Mouse (Mus musculus) heart, postnatal 4 days (tissue): Measurements from ENCODE around the gene Ift172. TPM values are rescaled to one million over a fixed set of nuclear protein-coding genes. Genes with fewer than 3 reads are reported as not detected.

Experiments
- DNase-seq: peaks from one replicate; pipeline ENCODE4 v3.0.0; 2021
- total RNA-seq, 2 experiments: library from RNA; stranded (reverse); gene quantifications; 2 replicates each; pipeline ENCODE4 v1.2.3; 2021

The Ift172 gene
- total RNA-seq, 2 experiments from 2014 or later: 27.1 to 38.4 TPM

DNA sequence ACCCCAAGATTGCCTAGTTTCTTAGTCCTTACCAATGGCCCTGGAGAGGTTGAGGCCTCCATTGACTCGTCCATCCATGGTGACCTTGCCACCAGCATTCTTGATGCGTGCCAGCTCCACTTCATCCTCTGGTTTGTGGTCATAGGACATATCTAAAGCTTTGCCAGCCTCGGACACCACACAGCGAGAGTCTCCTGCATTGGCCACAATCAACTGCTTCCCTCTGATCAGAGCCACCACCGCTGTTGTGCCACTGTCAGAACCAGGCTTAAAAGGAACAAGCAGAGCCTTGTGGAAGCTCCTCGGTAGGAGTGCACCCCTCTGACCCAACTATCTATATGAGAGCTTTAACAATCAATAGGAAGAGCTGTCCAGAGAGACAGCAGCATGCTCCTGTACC is 86.5 kb downstream of the Ift172 start:
- DNase-seq: no peak

DNA sequence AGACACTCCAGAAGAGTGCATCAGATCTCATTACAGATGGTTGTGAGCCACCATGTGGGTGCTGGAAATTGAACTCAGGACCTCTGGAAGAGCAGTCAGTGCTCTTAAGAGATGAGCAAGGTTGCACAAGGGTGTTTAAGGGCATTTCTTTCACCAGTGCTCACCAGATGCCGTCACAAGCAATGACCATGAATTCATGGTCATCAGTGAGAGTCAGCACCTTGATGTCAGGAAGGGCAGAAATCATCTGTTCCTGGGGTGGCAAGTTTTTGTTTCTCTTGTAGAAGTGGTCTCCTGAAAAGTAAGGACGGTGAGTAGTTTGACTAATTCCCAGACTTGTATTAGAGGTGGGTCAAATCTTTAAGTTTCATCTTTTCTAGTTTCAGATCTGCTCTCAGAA is 87.0 kb downstream of the Ift172 start:
- no peak for DNase-seq

Other genes starting within 250 kb of the Ift172 start
- gene Atraid, start 242.8 kb downstream of the Ift172 start, total RNA-seq: 10 to 100 TPM; 46.0 to 53.7 TPM
- gene Slc5a6, start 242.2 kb downstream of the Ift172 start, total RNA-seq: 1 to 10 TPM; 7.0 to 7.2 TPM
- gene Cad, start 236.3 kb downstream of the Ift172 start, total RNA-seq: 10 to 100 TPM; 33.5 to 40.7 TPM
- gene Dnajc5g, start 184.8 kb downstream of the Ift172 start, total RNA-seq: not detected
- gene Slc30a3, start 182.9 kb downstream of the Ift172 start, total RNA-seq: under 1 TPM in 1 of 2 experiments, not detected in 1; 0.24 TPM
- gene Trim54, start 174.4 kb downstream of the Ift172 start, total RNA-seq: 10 to 100 TPM; 33.4 to 35.6 TPM
- not detected for gene Ucn, start 152.3 kb downstream of the Ift172 start, total RNA-seq
- gene Mpv17, start 136.9 kb downstream of the Ift172 start, total RNA-seq: 10 to 100 TPM; 50.1 to 50.8 TPM
- gene Gm29609, start 111.2 kb downstream of the Ift172 start, total RNA-seq: 1 to 10 TPM in 1 of 2 experiments, under 1 TPM in 1; 0.86 to 1.1 TPM
- gene Gtf3c2, start 111.0 kb downstream of the Ift172 start, total RNA-seq: 10 to 100 TPM; 47.3 to 55.7 TPM
- gene Snx17, start 97.9 kb downstream of the Ift172 start, total RNA-seq: 10 to 100 TPM; 88.3 to 88.7 TPM
- 10 to 100 TPM; 38.6 to 39.4 TPM for gene Eif2b4, start 97.7 kb downstream of the Ift172 start, total RNA-seq
- 10 to 100 TPM; 13.7 to 14.4 TPM for gene Zfp513, start 88.8 kb downstream of the Ift172 start, total RNA-seq
- 10 to 100 TPM; 94.7 to 97.0 TPM for gene Ppm1g, start 70.4 kb downstream of the Ift172 start, total RNA-seq
- 10 to 100 TPM; 88.1 to 90.0 TPM for gene Nrbp1, start 50.3 kb downstream of the Ift172 start, total RNA-seq
- not detected for gene Gm9970, start 49.9 kb downstream of the Ift172 start, total RNA-seq
- 1 to 10 TPM; 2.4 to 3.1 TPM for gene Krtcap3, start 39.4 kb downstream of the Ift172 start, total RNA-seq
- 1 to 10 TPM; 6.6 to 7.8 TPM for gene Fndc4, start 5.0 kb upstream of the Ift172 start, total RNA-seq
- gene Gckr, start 6.3 kb upstream of the Ift172 start, total RNA-seq: not detected
- gene Zfp512, start 161.3 kb upstream of the Ift172 start, total RNA-seq: 10 to 100 TPM; 22.6 to 26.9 TPM
- under 1 TPM; 0.38 to 0.55 TPM for gene 4930548H24Rik, start 194.6 kb upstream of the Ift172 start, total RNA-seq
- gene Gpn1, start 203.6 kb upstream of the Ift172 start, total RNA-seq: 10 to 100 TPM; 25.9 to 28.3 TPM
- 10 to 100 TPM; 21.2 to 21.4 TPM for gene Slc4a1ap, start 235.9 kb upstream of the Ift172 start, total RNA-seq
- gene Supt7l, start 236.7 kb upstream of the Ift172 start, total RNA-seq: 10 to 100 TPM; 16.1 to 16.4 TPM